Mouse (Mus musculus): ENCODE data around the gene Fibcd1. TPM values are rescaled to one million over a fixed set of nuclear protein-coding genes. Genes with fewer than 3 reads are reported as not detected.

Fibcd1 gene
- polyA plus RNA-seq (2012; rRNA removed): 0.65 and 0.77 TPM in 2 replicates

GRCm38 (mm10) chr2:31845896-31846691 is at the start of gene Fibcd1:
Gene Fibcd1 (minus strand): TSS chr2:31846005.

DNA sequence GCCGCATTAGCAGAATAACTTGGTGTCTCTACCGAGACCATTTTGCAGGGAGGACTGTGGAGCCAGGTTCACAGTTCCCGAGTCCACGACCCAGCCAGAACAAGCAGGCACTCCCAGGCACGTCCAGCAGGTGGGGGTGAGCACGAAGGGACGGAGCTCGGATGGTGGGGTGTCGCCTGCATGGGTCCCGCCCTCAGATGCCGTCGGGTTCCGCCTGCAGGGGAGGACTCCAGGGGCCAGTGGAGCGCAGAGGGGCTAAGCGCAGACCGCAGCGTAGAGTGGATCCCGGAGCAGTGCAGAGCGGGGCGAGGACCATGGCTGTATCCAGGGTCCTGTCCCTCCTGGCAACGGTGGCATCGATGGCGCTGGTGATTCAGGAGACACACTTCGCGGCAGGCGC is 41.2 kb upstream of the Fibcd1 start, which contains the start of gene Lamc3:
Lamc3 (plus strand) TSS at position 262 of the 400 bp plus-strand sequence.

DNA sequence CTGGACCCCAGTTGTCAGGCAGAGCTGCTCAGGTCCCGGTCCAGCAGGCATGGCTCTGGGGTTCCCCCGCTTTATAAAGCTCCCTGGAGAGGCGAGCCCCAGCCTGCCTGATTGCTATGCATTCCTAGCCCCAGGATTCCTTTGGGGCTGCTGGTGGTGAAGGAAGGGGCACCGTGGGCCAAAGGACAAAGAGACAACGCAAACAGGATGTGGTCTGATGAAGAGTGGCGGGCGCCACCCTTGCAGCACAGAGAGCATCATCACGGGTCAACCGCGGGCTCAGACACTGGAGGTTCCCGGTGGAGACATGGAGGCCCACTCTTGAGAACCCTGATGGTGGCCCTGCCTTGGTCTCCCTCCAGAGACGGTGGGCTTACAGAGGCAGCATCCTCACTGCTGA is 35.4 kb downstream of the Fibcd1 start, which contains the start of gene Qrfp:
Qrfp (minus strand) TSS at position 137 of the 400 bp plus-strand sequence.

Other genes starting within 250 kb of the Fibcd1 start
- gene Prdm12, start 206.0 kb downstream of the Fibcd1 start, polyA plus RNA-seq (2012; rRNA removed): not detected in 2 replicates
- 4.6 and 5.0 TPM in 2 replicates for gene Exosc2, start 175.3 kb downstream of the Fibcd1 start, polyA plus RNA-seq (2012; rRNA removed)
- gene Abl1, start 157.6 kb downstream of the Fibcd1 start, polyA plus RNA-seq (2012; rRNA removed): 61.1 and 62.2 TPM in 2 replicates
- gene Qrfp, start 35.4 kb downstream of the Fibcd1 start, polyA plus RNA-seq (2012; rRNA removed): 0.08 TPM in 1 of 2 replicates, not detected in the other
- 4.0 and 4.7 TPM in 2 replicates for gene Lamc3, start 41.3 kb upstream of the Fibcd1 start, polyA plus RNA-seq (2012; rRNA removed)
- 0.64 and 1.6 TPM in 2 replicates for gene Aif1l, start 104.1 kb upstream of the Fibcd1 start, polyA plus RNA-seq (2012; rRNA removed)
- 24.0 and 24.7 TPM in 2 replicates for gene Nup214, start 128.4 kb upstream of the Fibcd1 start, polyA plus RNA-seq (2012; rRNA removed)
- 1.7 and 3.7 TPM in 2 replicates for gene Fam78a, start 238.9 kb upstream of the Fibcd1 start, polyA plus RNA-seq (2012; rRNA removed)
- 5.9 and 6.0 TPM in 2 replicates for gene Plpp7, start 249.5 kb upstream of the Fibcd1 start, polyA plus RNA-seq (2012; rRNA removed)

Measured in colon, adult 2 months (tissue).